In the genomic region with DNA sequence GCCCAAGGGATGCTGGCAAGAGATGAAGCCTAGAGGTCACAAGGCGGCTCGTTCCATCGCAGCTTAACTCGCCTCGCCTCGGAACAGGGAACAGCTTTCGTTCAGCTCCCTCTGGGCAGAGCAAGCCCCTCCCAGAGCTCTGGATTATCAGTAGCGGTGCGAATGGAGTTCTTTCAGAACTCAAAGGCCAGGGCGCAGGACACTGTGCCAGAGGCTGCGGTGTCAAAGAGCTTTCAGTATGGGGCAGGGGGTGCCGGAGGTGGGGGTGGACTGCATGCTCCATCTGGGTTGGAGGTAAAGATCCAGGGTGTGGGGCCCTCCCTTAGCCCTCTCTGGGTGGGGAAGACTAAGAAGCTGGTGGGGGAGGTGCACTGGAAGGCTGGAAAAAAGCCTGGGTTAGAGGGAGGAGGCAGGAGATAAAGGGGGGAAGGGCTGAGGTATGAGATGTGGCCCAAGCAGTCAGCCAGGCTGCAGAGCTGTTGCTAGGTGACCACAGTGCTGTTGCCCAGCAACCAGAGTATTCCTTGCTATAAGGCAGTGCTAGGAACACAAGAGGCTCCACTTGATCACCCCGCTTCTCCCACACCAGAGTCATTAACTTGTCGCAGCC, we compare ENCODE assay signal across 8 mouse cellular contexts. TPM values are rescaled to one million over a fixed set of nuclear protein-coding genes. Genes with fewer than 3 reads are reported as not detected.
A peak's percentile ranks its signal among the peaks of the same experiment; 100 is the strongest.
DNase-seq lines count a peak whose midpoint lies in the region; ATAC-seq and TF ChIP-seq lines count a peak whose summit lies in the region.

No protein-coding gene starts in this region.

- TF ChIP-seq CTCF in gastrocnemius, adult 2 months (IDR thresholded peaks at IDR 0.05), result no peak
- no peak for TF ChIP-seq CTCF in hindbrain, postnatal 0 days (IDR thresholded peaks at IDR 0.05; ENCODE audit: low read depth)

- 1% methylated on average over 14 of the region's 14 CpGs for WGBS in hindbrain, postnatal 0 days
- 2% methylated on average over 14 of the region's 14 CpGs for WGBS in midbrain, embryonic 14.5 days

- DNase-seq in adipocyte (ENCODE audit: low spot score), result peak; percentile 34
- DNase-seq in cerebellum, postnatal 36 days, result peak; percentile 45 to 57
- DNase-seq in gastrocnemius, adult 2 months, result peak; percentile 69
- DNase-seq in hindbrain, postnatal 0 days (ENCODE audit: low spot score), result peak; percentile 95
- peak; percentile 92 to 94 for DNase-seq in left cerebral cortex, adult 9 months (ENCODE audit: low spot score in 2 of 2)
- DNase-seq in midbrain, embryonic 14.5 days, result peak; percentile 96
- peak; percentile 97 for DNase-seq in telencephalon, adult 2 months (ENCODE audit: low read depth, low spot score)

- peak overlapping the region; percentile 52 for H3K4me2 ChIP-seq in hindbrain, postnatal 0 days (ENCODE audit: low read depth, low read length)
- H3K4me2 ChIP-seq in midbrain, embryonic 14.5 days (ENCODE audit: low read length), result peak overlapping the region; percentile 50

- no peaks in the 10 kb centered on the region for H3K36me3 ChIP-seq in hindbrain, postnatal 0 days (ENCODE audit: insufficient read depth, low read length)
- H3K36me3 ChIP-seq in midbrain, embryonic 14.5 days (ENCODE audit: control insufficient read depth, insufficient read depth, low read length), result peaks cover 4% of the 10 kb centered on the region

- peak; percentile 97 for ATAC-seq in hindbrain, postnatal 0 days
- ATAC-seq in midbrain, embryonic 14.5 days (ENCODE audit: low FRiP score, low TSS enrichment), result peak; percentile 95
- ATAC-seq in CD4-positive, CD25-positive, alpha-beta regulatory T cell, adult 4 months, result no peak

- peak overlapping the region; percentile 35; the same call in 1 of the 2 replicates for H3K9ac ChIP-seq in hindbrain, postnatal 0 days (replicated peaks; ENCODE audit: low read length)
- peak overlapping the region; percentile 37; the same call in 1 of the 2 replicates for H3K9ac ChIP-seq in midbrain, embryonic 14.5 days (replicated peaks; ENCODE audit: low read length)

- H3K27ac ChIP-seq in gastrocnemius, adult 2 months, result peak overlapping the region; percentile 13
- H3K27ac ChIP-seq in hindbrain, postnatal 0 days, result peak overlapping the region; percentile 95
- H3K27ac ChIP-seq in midbrain, embryonic 14.5 days (replicated peaks; ENCODE audit: low read depth, low read length), result peak overlapping the region; percentile 97

- H3K27me3 ChIP-seq in hindbrain, postnatal 0 days (ENCODE audit: insufficient read depth, low read length), result no peaks in the 10 kb centered on the region
- no peaks in the 10 kb centered on the region for H3K27me3 ChIP-seq in midbrain, embryonic 14.5 days (ENCODE audit: control insufficient read depth, insufficient read depth, low read length)

- H3K9me3 ChIP-seq in hindbrain, postnatal 0 days (ENCODE audit: low read length), result no peaks in the 10 kb centered on the region
- no peaks in the 10 kb centered on the region for H3K9me3 ChIP-seq in midbrain, embryonic 14.5 days (ENCODE audit: control insufficient read depth, low read length)

- H3K4me3 ChIP-seq in gastrocnemius, adult 2 months, result peak overlapping the region; percentile 38
- H3K4me3 ChIP-seq in hindbrain, postnatal 0 days (ENCODE audit: low read length), result 0 out of 2 replicates have a peak overlapping the region, but pooled peaks have one; percentile 14
- peak overlapping the region; percentile 6 for H3K4me3 ChIP-seq in midbrain, embryonic 14.5 days (replicated peaks; ENCODE audit: low read depth, low read length)

- intact Hi-C loops in gastrocnemius, adult 2 months (cut with DNase I), result no loop called here

- H3K4me1 ChIP-seq in hindbrain, postnatal 0 days (ENCODE audit: insufficient read depth, low read length), result peaks cover 32% of the 10 kb centered on the region
- H3K4me1 ChIP-seq in midbrain, embryonic 14.5 days (ENCODE audit: control insufficient read depth, insufficient read depth, low read length), result peaks cover 37% of the 10 kb centered on the region

RNA-seq across cellular contexts. Expression of a gene that starts 9.1 kb away (rescaled TPM):
- 1 to 10 TPM; 6.7 to 7.3 TPM for total RNA-seq in gastrocnemius, adult 2 months (2021)
- 581 and 603 TPM in 2 replicates for total RNA-seq in hindbrain, postnatal 0 days (2014; rRNA removed)
- 265 and 282 TPM in 2 replicates for polyA plus RNA-seq in hindbrain, postnatal 0 days (2015; fragmentation: Nextera tagmentation; extraction: Ambion mirVana)
- polyA plus RNA-seq in midbrain, embryonic 14.5 days (2014; fragmentation: Nextera tagmentation; extraction: Ambion mirVana), result 273 and 274 TPM in 2 replicates
- 10 to 100 TPM; 29.8 to 56.5 TPM for polyA plus RNA-seq in CD4-positive, CD25-positive, alpha-beta regulatory T cell, adult 4 months (2017; shearing (Covaris generic))

RNA-seq across cellular contexts. Expression of a gene that starts 9.8 kb away (rescaled TPM):
- total RNA-seq in gastrocnemius, adult 2 months (2021), result 1 to 10 TPM; 3.7 to 3.9 TPM
- total RNA-seq in hindbrain, postnatal 0 days (2014; rRNA removed), result 50.8 and 62.6 TPM in 2 replicates
- polyA plus RNA-seq in hindbrain, postnatal 0 days (2015; fragmentation: Nextera tagmentation; extraction: Ambion mirVana), result 38.7 and 38.8 TPM in 2 replicates
- polyA plus RNA-seq in midbrain, embryonic 14.5 days (2014; fragmentation: Nextera tagmentation; extraction: Ambion mirVana), result 27.0 and 30.5 TPM in 2 replicates
- 10 to 100 TPM in 1 of 2 experiments, 1 to 10 TPM in 1; 7.8 to 15.5 TPM for polyA plus RNA-seq in CD4-positive, CD25-positive, alpha-beta regulatory T cell, adult 4 months (2017; shearing (Covaris generic))

RNA-seq across cellular contexts. Expression of a gene that starts 18.0 kb away (rescaled TPM):
- 10 to 100 TPM in 1 of 2 experiments, 1 to 10 TPM in 1; 8.0 to 11.3 TPM for total RNA-seq in gastrocnemius, adult 2 months (2021)
- 97.3 and 109 TPM in 2 replicates for total RNA-seq in hindbrain, postnatal 0 days (2014; rRNA removed)
- polyA plus RNA-seq in hindbrain, postnatal 0 days (2015; fragmentation: Nextera tagmentation; extraction: Ambion mirVana), result 251 and 255 TPM in 2 replicates
- polyA plus RNA-seq in midbrain, embryonic 14.5 days (2014; fragmentation: Nextera tagmentation; extraction: Ambion mirVana), result 263 and 271 TPM in 2 replicates
- polyA plus RNA-seq in CD4-positive, CD25-positive, alpha-beta regulatory T cell, adult 4 months (2017; shearing (Covaris generic)), result 10 to 100 TPM; 65.5 to 75.7 TPM

RNA-seq across cellular contexts. Expression of a gene that starts 20.4 kb away (rescaled TPM):
- total RNA-seq in gastrocnemius, adult 2 months (2021), result 10 to 100 TPM; 20.6 to 39.2 TPM
- 54.1 and 70.5 TPM in 2 replicates for total RNA-seq in hindbrain, postnatal 0 days (2014; rRNA removed)
- 84.5 and 88.9 TPM in 2 replicates for polyA plus RNA-seq in hindbrain, postnatal 0 days (2015; fragmentation: Nextera tagmentation; extraction: Ambion mirVana)
- polyA plus RNA-seq in midbrain, embryonic 14.5 days (2014; fragmentation: Nextera tagmentation; extraction: Ambion mirVana), result 76.7 and 86.2 TPM in 2 replicates
- polyA plus RNA-seq in CD4-positive, CD25-positive, alpha-beta regulatory T cell, adult 4 months (2017; shearing (Covaris generic)), result 10 to 100 TPM; 48.0 to 61.4 TPM

RNA-seq across cellular contexts. Expression of a gene that starts 27.6 kb away (rescaled TPM):
- 10 to 100 TPM; 59.7 to 67.4 TPM for total RNA-seq in gastrocnemius, adult 2 months (2021)
- 93.8 and 98.3 TPM in 2 replicates for total RNA-seq in hindbrain, postnatal 0 days (2014; rRNA removed)
- polyA plus RNA-seq in hindbrain, postnatal 0 days (2015; fragmentation: Nextera tagmentation; extraction: Ambion mirVana), result 103 and 106 TPM in 2 replicates
- polyA plus RNA-seq in midbrain, embryonic 14.5 days (2014; fragmentation: Nextera tagmentation; extraction: Ambion mirVana), result 99.3 and 107 TPM in 2 replicates
- polyA plus RNA-seq in CD4-positive, CD25-positive, alpha-beta regulatory T cell, adult 4 months (2017; shearing (Covaris generic)), result 100 to 1,000 TPM; 155 to 180 TPM

Comparison
In these comparisons a context has a peak if more than half of its experiments do, and no peak if none do; other contexts are left out.
1. DNase-seq: peak in every context shown above with its lines; median percentile 97 in telencephalon, adult 2 months; 96 in midbrain, embryonic 14.5 days; 95 in hindbrain, postnatal 0 days; 93 in left cerebral cortex, adult 9 months; 69 in gastrocnemius, adult 2 months; 51 in cerebellum, postnatal 36 days; 34 in adipocyte.
2. H3K27ac ChIP-seq: peak in every context shown above with its lines; median percentile 97 in midbrain, embryonic 14.5 days; 95 in hindbrain, postnatal 0 days; 13 in gastrocnemius, adult 2 months.